Mouse (Mus musculus) MEL (cell line): ENCODE measurements around the gene Hltf. TPM values are rescaled to one million over a fixed set of nuclear protein-coding genes. Genes with fewer than 3 reads are reported as not detected.

Source experiments
- DNase-seq: peaks from one replicate; pipeline ENCODE4 v3.0.0; 2011; ENCODE audit warnings: low read depth, low spot score
- H3K27ac ChIP-seq: 2 replicates; pipeline ENCODE4 v1.5.1; 2012; ENCODE audit warnings: low read depth, mild to moderate bottlenecking, control low read depth, low read length, moderate library complexity; ENCODE audit not compliant: control insufficient read depth
- H3K27me3 ChIP-seq, 2 experiments: fragments of 150-350 bp in 1 of 2; sonication (generic) in 1 of 2; 2 replicates each; pipeline ENCODE4 v1.6.1; 2012; ENCODE audit warnings: low read length in 2 of 2, mild to moderate bottlenecking in 2 of 2, improper control_type of control experiment in 1 of 2, moderate library complexity in 1 of 2; ENCODE audit not compliant: insufficient read depth in 2 of 2, control insufficient read depth in 1 of 2
- H3K36me3 ChIP-seq, 2 experiments: 2 replicates each; pipeline ENCODE4 v1.6.1; 2012 to 2014; ENCODE audit warnings: low read length in 2 of 2, improper control_type of control experiment in 1 of 2, inconsistent platforms in 1 of 2, mild to moderate bottlenecking in 1 of 2; ENCODE audit not compliant: insufficient read depth in 2 of 2, control insufficient read depth in 1 of 2
- H3K4me1 ChIP-seq, 2 experiments: fragments of 150-350 bp in 1 of 2; sonication (generic) in 1 of 2; 2 replicates each; pipeline ENCODE4 v1.6.1; 2012; ENCODE audit warnings: low read length in 2 of 2, improper control_type of control experiment in 1 of 2, mild to moderate bottlenecking in 1 of 2; ENCODE audit not compliant: insufficient read depth in 2 of 2, control insufficient read depth in 1 of 2
- H3K4me3 ChIP-seq, 2 experiments: fragments of 150-350 bp in 1 of 2; sonication (generic) in 1 of 2; 2 replicates each; pipeline ENCODE4 v1.5.1; 2012; ENCODE audit warnings: low read depth in 2 of 2, low read length in 2 of 2, mild to moderate bottlenecking in 2 of 2, moderate library complexity in 2 of 2, control low read depth in 1 of 2, improper control_type of control experiment in 1 of 2; ENCODE audit not compliant: control insufficient read depth in 1 of 2, insufficient read depth in 1 of 2
- H3K79me2 ChIP-seq: 2 replicates; pipeline ENCODE4 v1.6.1; 2012; ENCODE audit warnings: mild to moderate bottlenecking, low read length, moderate library complexity; ENCODE audit not compliant: control insufficient read depth, poor library complexity, insufficient read depth
- H3K9ac ChIP-seq: 2 replicates; pipeline ENCODE4 v1.6.1; 2012; ENCODE audit warnings: low read depth, mild to moderate bottlenecking, control low read depth, low read length, moderate library complexity; ENCODE audit not compliant: control insufficient read depth, poor library complexity, severe bottlenecking
- H3K9me3 ChIP-seq: fragments of 150-350 bp; sonication (generic); replicated peaks from 2 replicates; pipeline ENCODE4 v1.6.1; 2012; ENCODE audit warnings: mild to moderate bottlenecking, low read length, improper control_type of control experiment, moderate library complexity; ENCODE audit not compliant: insufficient read depth
- BHLHE40 ChIP-seq: IDR thresholded peaks from 2 replicates; pipeline ENCODE4 v1.6.1; 2012; ENCODE audit warnings: low read depth, mild to moderate bottlenecking, inconsistent platforms, low read length, improper control_type of control experiment, borderline replicate concordance
- CHD1 ChIP-seq: IDR thresholded peaks from 2 replicates; pipeline ENCODE4 v1.6.1; 2012; ENCODE audit warnings: low read depth, mild to moderate bottlenecking, inconsistent platforms, low read length, improper control_type of control experiment
- CHD2 ChIP-seq: IDR thresholded peaks from 2 replicates; pipeline ENCODE4 v1.6.1; 2011; ENCODE audit warnings: low read length, improper control_type of control experiment
- CTCF ChIP-seq, 3 experiments: IDR thresholded peaks in 2 of 3; conservative IDR thresholded peaks in 1 of 3; 2 replicates each; pipeline ENCODE4 v1.5.1; 2011 to 2012; ENCODE audit warnings: low read length in 3 of 3, low read depth in 2 of 3, mild to moderate bottlenecking in 2 of 3, improper control_type of control experiment in 1 of 3, inconsistent platforms in 1 of 3, mixed read lengths in 1 of 3, moderate library complexity in 1 of 3; ENCODE audit not compliant: control insufficient read depth in 1 of 3, insufficient read depth in 1 of 3, poor library complexity in 1 of 3, severe bottlenecking in 1 of 3
- E2F4 ChIP-seq: IDR thresholded peaks from 2 replicates; pipeline ENCODE4 v1.6.1; 2011; ENCODE audit warnings: low read depth, low read length, improper control_type of control experiment, borderline replicate concordance
- ELF1 ChIP-seq: IDR thresholded peaks from 2 replicates; pipeline ENCODE4 v1.6.1; 2014; ENCODE audit warnings: low read depth, mild to moderate bottlenecking, inconsistent platforms, low read length, improper control_type of control experiment, moderate library complexity
- EP300 ChIP-seq, 2 experiments: IDR thresholded peaks; 2 replicates each; pipeline ENCODE4 v1.6.1; 2011; ENCODE audit warnings: improper control_type of control experiment in 2 of 2, low read length in 2 of 2, low read depth in 1 of 2, mild to moderate bottlenecking in 1 of 2
- GABPA ChIP-seq: IDR thresholded peaks from 2 replicates; pipeline ENCODE4 v1.6.1; 2012; ENCODE audit warnings: low read depth, mild to moderate bottlenecking, inconsistent platforms, low read length, improper control_type of control experiment, moderate library complexity
- GATA1 ChIP-seq: IDR thresholded peaks from 2 replicates; pipeline ENCODE4 v1.6.1; 2011; ENCODE audit warnings: low read depth, low read length, improper control_type of control experiment
- MAX ChIP-seq: IDR thresholded peaks from 2 replicates; pipeline ENCODE4 v1.6.1; 2011; ENCODE audit warnings: low read length, improper control_type of control experiment
- MAZ ChIP-seq: IDR thresholded peaks from 2 replicates; pipeline ENCODE4 v1.6.1; 2012; ENCODE audit warnings: low read depth, mild to moderate bottlenecking, inconsistent platforms, low read length, improper control_type of control experiment
- MXI1 ChIP-seq: IDR thresholded peaks from 2 replicates; pipeline ENCODE4 v1.6.1; 2011; ENCODE audit warnings: mild to moderate bottlenecking, low read depth, low read length, improper control_type of control experiment
- MYC ChIP-seq: IDR thresholded peaks from 2 replicates; pipeline ENCODE4 v1.6.1; 2011; ENCODE audit warnings: low read depth, mild to moderate bottlenecking, low read length, improper control_type of control experiment, moderate library complexity
- NELFE ChIP-seq: IDR thresholded peaks from 2 replicates; pipeline ENCODE4 v1.6.1; 2011; ENCODE audit warnings: low read depth, low read length, improper control_type of control experiment
- NRF1 ChIP-seq: IDR thresholded peaks from 2 replicates; pipeline ENCODE4 v1.6.1; 2014; ENCODE audit warnings: low read depth, mild to moderate bottlenecking, inconsistent platforms, low read length, improper control_type of control experiment, moderate library complexity; ENCODE audit not compliant: poor library complexity, insufficient read depth, severe bottlenecking
- POLR2AphosphoS2 ChIP-seq: IDR thresholded peaks from 2 replicates; pipeline ENCODE4 v1.6.1; 2011; ENCODE audit warnings: low read length, improper control_type of control experiment
- RAD21 ChIP-seq: IDR thresholded peaks from 2 replicates; pipeline ENCODE4 v1.6.1; 2011; ENCODE audit warnings: mild to moderate bottlenecking, low read depth, low read length, improper control_type of control experiment
- RCOR1 ChIP-seq: IDR thresholded peaks from 2 replicates; pipeline ENCODE4 v1.6.1; 2012; ENCODE audit warnings: low read depth, mild to moderate bottlenecking, inconsistent platforms, low read length, improper control_type of control experiment
- SIN3A ChIP-seq: IDR thresholded peaks from 2 replicates; pipeline ENCODE4 v1.6.1; 2012; ENCODE audit warnings: low read length, improper control_type of control experiment, inconsistent platforms
- SMC3 ChIP-seq: IDR thresholded peaks from 2 replicates; pipeline ENCODE4 v1.6.1; 2011; ENCODE audit warnings: low read depth, low read length, improper control_type of control experiment
- TAL1 ChIP-seq: IDR thresholded peaks from 2 replicates; pipeline ENCODE4 v1.6.1; 2012; ENCODE audit warnings: mild to moderate bottlenecking, inconsistent platforms, low read length, moderate library complexity, mixed read lengths
- TBP ChIP-seq: IDR thresholded peaks from 2 replicates; pipeline ENCODE4 v1.8.0; 2011; ENCODE audit warnings: low read depth, low read length, improper control_type of control experiment
- TCF12 ChIP-seq: IDR thresholded peaks from 2 replicates; pipeline ENCODE4 v1.6.1; 2014; ENCODE audit warnings: low read depth, mild to moderate bottlenecking, inconsistent platforms, low read length, improper control_type of control experiment, moderate library complexity
- UBTF ChIP-seq: IDR thresholded peaks from 2 replicates; pipeline ENCODE4 v1.6.1; 2012; ENCODE audit warnings: low read depth, mild to moderate bottlenecking, inconsistent platforms, low read length, improper control_type of control experiment, moderate library complexity, borderline replicate concordance; ENCODE audit not compliant: insufficient read depth
- USF2 ChIP-seq, 2 experiments: IDR thresholded peaks; 2 replicates each; pipeline ENCODE4 v1.6.1; 2011 to 2012; ENCODE audit warnings: improper control_type of control experiment in 2 of 2, low read length in 2 of 2, borderline replicate concordance in 1 of 2, inconsistent platforms in 1 of 2, low read depth in 1 of 2, mild to moderate bottlenecking in 1 of 2; ENCODE audit not compliant: insufficient read depth in 1 of 2
- ZMIZ1 ChIP-seq: IDR thresholded peaks from 2 replicates; pipeline ENCODE4 v1.6.1; 2012; ENCODE audit warnings: low read depth, mild to moderate bottlenecking, inconsistent platforms, low read length, improper control_type of control experiment, moderate library complexity
- ZNF384 ChIP-seq: IDR thresholded peaks from 2 replicates; pipeline ENCODE4 v1.6.1; 2012; ENCODE audit warnings: low read depth, mild to moderate bottlenecking, inconsistent platforms, low read length, improper control_type of control experiment
- polyA plus RNA-seq, 2 experiments: library from polyadenylated mRNA; stranded (reverse) in 1 of 2; unstranded in 1 of 2; fragments of >175 nt in 1 of 2; fragments of >200 nt in 1 of 2; gene quantifications; 2 replicates each; pipeline versions ENCODE4 v1.2.1 to v1.2.4; 2012; ENCODE audit warnings: low replicate concordance in 2 of 2, low read depth in 1 of 2; ENCODE audit not compliant: insufficient read length in 2 of 2, insufficient read depth in 1 of 2, missing spikeins in 1 of 2
- total RNA-seq: library from RNA; depleted of rRNA; stranded (reverse); fragments of 300-350 nt; gene quantifications from 2 replicates; pipeline ENCODE4 v1.2.3, GENCODE M21; 2012

The Hltf gene
- total and polyA plus RNA-seq, 3 experiments, result 9.8 to 10.0 TPM; not detected in 1

GRCm38 (mm10) chr3:20058197-20058541 lies 558 bp downstream of the Hltf start:
- Histone ChIP-seq H3K36me3 (peaks cover 0 to 5% of the 10 kb centered on the region in 2 experiments; a peak in 2 of 4 replicates), H3K9me3 (no peaks in the 10 kb centered on the region), H3K4me3 (peak overlapping the region; percentile 92 to 93), H3K9ac (peak overlapping the region; percentile 82), H3K27ac (no peak overlapping the region), H3K4me1 (0 out of 4 replicates have a peak, but pooled peaks cover 0 to 2% of the 10 kb centered on the region in 2 experiments), H3K79me2 (peaks cover 7% of the 10 kb centered on the region), H3K27me3 (no peaks in the 10 kb centered on the region)
- TF ChIP-seq MXI1 (no peak), TBP (no peak), RCOR1 (no peak), TCF12 (no peak), GATA1 (no peak), ZMIZ1 (no peak), POLR2AphosphoS2 (no peak), NELFE (no peak), SMC3 (no peak), E2F4 (no peak), UBTF (no peak), MYC (no peak), CTCF (IDR thresholded peaks at IDR 0.05 in 2 of 3, conservative IDR thresholded peaks at IDR 0.05 in 1 of 3; ENCODE audit: control insufficient read depth in 1 of 3, insufficient read depth in 1 of 3, low read depth in 2 of 3, low read length in 3 of 3, poor library complexity in 1 of 3, severe bottlenecking in 1 of 3) (no peak), RAD21 (no peak), NRF1 (no peak), CHD2 (no peak), EP300 (IDR thresholded peaks at IDR 0.05; ENCODE audit: low read depth in 1 of 2, low read length in 2 of 2) (no peak), MAX (no peak)
- peak; percentile 38 for DNase-seq

DNA sequence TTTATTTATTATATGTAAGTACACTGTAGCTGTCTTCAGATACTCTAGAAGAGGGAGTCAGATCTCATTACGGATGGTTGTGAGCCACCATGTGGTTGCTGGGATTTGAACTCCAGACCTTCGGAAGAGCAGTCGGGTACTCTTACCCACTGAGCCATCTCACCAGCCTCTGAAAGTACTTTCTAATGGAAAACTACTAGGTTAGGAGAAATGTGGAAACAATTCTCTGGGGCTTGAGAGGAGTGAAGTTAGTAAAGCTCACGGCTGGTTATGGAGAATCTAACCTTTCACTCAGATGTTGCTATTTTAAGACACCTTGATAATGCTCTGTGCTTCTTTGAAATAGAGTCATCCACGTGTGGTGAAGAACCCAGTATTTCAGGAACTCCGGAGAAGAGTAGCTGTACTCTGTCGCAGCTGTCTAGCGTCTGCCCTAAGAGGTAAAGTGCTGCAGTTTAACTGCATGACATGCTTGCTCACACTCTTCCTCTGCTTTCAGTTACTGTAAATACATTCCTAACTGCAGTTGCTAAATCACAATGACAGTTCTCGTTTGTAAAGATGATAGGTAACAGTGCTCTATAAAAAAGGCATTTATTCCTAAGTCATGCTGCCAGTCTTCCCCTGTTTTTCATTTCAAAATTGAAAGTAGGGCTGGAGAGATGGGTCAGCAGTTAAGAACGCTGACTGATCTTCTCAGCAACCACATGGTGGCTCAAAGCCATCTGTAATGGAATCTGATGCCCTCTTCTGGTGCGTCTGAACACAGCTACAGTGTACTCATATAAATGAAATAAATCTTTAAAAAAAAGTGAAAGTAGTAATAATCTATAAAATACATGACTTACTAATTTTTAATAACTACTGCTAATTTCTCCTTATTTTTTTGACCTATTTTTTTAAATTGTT lies 18.8 kb downstream of the Hltf start:
- H3K4me1 ChIP-seq, result no peaks in the 10 kb centered on the region
- no peaks in the 10 kb centered on the region for H3K9me3 ChIP-seq
- H3K36me3 ChIP-seq, result peaks cover 0 to 2% of the 10 kb centered on the region in 2 experiments
- H3K4me3 ChIP-seq, result no peak overlapping the region
- H3K27me3 ChIP-seq, result no peaks in the 10 kb centered on the region
- peak overlapping the region; percentile 2; the same call in 1 of the 2 replicates for H3K9ac ChIP-seq
- no peaks in the 10 kb centered on the region for H3K79me2 ChIP-seq
- DNase-seq, result peak; percentile 41
- H3K27ac ChIP-seq, result no peak overlapping the region
- TF ChIP-seq MAX, result peak; percentile 43; the same call in 1 of the 2 replicates
- peak in 2 of 3 experiments; percentile 25 to 71; a peak in 4 of 6 replicates for TF ChIP-seq CTCF (IDR thresholded peaks at IDR 0.05 in 2 of 3, conservative IDR thresholded peaks at IDR 0.05 in 1 of 3; ENCODE audit: control insufficient read depth in 1 of 3, insufficient read depth in 1 of 3, low read depth in 2 of 3, low read length in 3 of 3, poor library complexity in 1 of 3, severe bottlenecking in 1 of 3)
- TF ChIP-seq EP300 (IDR thresholded peaks at IDR 0.05; ENCODE audit: low read depth in 1 of 2, low read length in 2 of 2), result no peak
- TF ChIP-seq UBTF, result no peak
- TF ChIP-seq GATA1, result no peak
- TF ChIP-seq ZMIZ1, result no peak
- TF ChIP-seq USF2 (IDR thresholded peaks at IDR 0.05; ENCODE audit: borderline replicate concordance in 1 of 2, insufficient read depth in 1 of 2, low read depth in 1 of 2, low read length in 2 of 2), result no peak
- no peak for TF ChIP-seq GABPA
- no peak for TF ChIP-seq BHLHE40
- peak; percentile 64 for TF ChIP-seq SMC3
- TF ChIP-seq MYC, result peak; percentile 88; the same call in 1 of the 2 replicates
- no peak for TF ChIP-seq MAZ
- TF ChIP-seq MXI1, result peak; percentile 50
- TF ChIP-seq TAL1, result no peak
- no peak for TF ChIP-seq ELF1
- no peak for TF ChIP-seq SIN3A
- 0 out of 2 replicates have a peak, but pooled peaks have one; percentile 34 for TF ChIP-seq ZNF384
- TF ChIP-seq CHD1, result no peak
- peak; percentile 34 for TF ChIP-seq RAD21
- TF ChIP-seq TBP, result peak; percentile 74; the same call in 1 of the 2 replicates
